Mouse (Mus musculus) urinary bladder, postnatal 14 days (tissue): ENCODE data around the gene Zbtb16.

Source experiments
- DNase-seq: peaks from one replicate; pipeline ENCODE4 v3.0.0; 2021; ENCODE audit warnings: low spot score

Gene Zbtb16

DNA sequence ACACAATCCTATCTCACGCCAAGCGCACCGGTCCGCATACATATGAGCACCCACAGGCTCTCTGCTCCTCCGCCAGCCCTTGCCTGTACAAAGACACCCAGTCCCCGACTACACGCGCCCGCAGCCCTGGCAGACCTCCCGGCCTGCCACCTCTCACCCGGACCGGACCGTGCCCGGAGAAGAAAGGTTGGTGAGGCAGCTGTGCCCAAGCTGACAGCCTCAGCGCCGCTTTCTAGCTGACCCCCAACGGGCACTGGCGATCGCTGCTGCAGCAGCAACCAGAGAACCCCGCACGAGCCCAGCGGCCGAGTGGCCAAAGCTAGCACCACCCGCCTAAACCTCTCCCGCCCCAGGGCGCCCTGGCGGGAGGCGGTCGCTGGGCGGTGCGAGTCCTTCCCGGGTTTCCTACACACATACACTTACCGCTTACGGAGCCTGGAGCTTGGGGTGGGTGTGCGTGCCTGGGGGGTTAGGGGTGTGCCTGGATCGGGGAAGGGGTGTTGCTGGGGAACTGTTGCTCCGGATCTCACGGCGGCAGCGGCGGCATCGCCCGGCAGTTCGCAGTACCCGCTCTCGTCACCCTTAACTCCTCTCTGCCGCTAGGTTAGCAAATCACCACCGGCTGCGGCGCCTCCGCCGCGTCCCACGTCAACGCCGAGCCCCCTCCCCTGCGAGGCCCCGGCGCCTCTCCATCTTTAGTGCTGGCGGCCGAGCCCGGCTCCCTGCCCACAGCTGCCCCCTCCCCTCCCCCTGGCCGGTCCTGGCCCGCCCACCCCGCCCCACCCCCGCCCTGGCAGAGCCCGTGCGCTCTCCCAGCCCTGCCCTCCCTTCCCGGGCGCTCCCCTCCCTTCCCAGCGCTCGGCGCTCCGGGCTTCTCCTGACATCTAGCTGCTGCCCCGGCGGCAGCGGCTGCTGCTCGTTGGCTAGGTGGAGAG, at the start of gene Zbtb16:
Zbtb16 (minus strand) TSS at position 592 of the 935 bp plus-strand sequence.
- DNase-seq = peak; percentile 87

DNA sequence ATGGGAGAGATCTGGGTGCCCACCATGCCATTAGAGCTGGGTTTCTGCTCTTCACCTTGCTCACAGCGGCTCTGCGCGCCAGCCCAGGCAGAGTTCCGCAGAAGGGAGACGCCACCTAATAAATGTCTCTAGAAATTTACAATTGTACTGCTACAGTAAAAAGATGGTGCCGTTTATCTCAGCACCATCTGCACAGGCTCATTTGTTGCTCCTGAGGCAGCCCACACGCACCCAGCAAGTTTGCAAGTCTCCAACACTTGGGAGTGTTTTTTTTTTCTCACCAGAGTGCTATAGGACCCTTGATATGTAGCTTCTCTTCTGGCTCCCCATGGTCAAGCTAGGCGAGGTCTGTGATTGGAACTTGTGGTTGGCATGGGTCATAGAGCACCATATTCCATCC, 36.9 kb upstream of the Zbtb16 start:
- no peak for DNase-seq

DNA sequence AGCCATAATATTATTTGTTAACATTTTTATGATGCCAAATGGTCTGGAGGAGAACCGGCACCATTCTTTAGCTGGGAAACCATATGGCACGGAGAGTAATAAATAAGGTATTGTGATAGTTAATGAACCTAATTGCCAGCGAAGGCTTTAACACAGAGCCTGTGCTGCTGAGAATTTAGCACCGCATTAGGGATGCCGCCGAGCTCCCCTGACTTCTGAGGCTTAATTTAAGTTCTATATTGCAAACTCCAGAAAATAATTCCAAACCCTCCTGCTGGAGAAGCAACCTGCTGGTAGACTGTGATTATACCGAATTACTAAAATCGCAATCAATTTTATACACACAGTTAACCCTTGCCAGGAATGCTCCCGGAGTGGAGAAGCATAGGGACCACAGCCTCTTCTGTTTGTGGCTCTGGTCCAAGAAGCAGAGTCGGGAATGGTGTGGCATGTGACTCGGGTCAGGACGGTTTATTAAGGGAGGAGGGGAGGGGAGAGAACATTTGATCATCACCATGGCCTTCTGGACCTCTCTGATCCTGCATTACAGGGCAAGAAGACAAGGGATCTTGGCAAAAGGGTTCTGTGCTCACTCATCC, 30.6 kb upstream of the Zbtb16 start:
- no peak for DNase-seq

DNA sequence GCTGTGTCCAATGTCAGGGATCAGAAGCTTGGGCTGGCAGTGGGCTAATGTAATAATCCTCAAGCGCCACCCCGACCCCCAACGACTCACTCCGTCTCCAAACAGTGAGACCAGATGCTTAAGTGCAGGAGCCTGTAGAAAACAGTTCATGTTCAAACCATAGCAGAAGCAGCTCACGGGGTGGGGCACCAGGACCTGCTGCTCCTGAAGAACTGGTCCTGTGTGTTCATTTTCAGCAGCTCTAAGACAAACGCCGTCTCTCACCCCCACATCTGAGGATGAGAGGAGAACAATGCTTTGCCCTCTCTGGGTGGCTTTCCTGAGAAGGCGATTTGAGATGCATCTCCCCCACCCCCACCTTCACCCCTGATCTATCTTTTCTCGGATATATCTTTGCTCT, 29.2 kb upstream of the Zbtb16 start:
- DNase-seq = peak; percentile 30

DNA sequence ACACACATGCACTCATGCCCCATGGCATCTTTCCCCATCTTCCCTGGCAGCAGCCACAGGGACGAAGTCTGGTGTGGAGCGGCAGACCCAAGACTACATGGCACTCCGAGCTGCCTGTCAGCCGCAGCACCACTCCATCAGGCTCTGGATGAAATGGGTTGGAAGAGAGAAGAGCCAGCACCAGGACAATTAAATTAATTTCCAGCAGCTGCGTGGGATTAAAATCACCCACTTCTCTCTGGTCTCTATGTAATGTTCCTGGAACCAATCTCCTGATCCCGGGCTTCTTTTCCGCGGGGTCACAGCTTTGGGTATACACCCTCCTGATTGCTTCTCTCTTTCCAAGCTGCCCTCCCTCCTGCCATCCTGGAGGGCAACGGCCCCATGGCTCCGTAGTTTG, 25.5 kb upstream of the Zbtb16 start:
- no peak for DNase-seq

DNA sequence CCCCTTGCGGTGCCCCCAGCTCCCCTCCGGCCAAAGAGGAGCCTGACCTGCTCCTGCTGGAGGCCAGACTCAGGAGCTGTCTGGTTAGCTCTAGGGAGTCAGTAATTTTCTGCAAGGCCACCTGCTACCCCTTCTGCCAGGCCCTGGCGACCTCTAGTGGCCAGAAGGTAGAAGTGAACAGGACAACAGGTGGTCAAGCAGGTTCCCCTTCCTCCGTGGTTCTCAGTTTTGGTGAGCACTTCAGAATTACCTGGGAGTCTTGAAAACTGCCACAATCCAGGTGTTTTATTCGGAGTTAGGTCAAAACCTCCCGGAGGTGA, 24.5 kb upstream of the Zbtb16 start:
- DNase-seq = peak; percentile 80

DNA sequence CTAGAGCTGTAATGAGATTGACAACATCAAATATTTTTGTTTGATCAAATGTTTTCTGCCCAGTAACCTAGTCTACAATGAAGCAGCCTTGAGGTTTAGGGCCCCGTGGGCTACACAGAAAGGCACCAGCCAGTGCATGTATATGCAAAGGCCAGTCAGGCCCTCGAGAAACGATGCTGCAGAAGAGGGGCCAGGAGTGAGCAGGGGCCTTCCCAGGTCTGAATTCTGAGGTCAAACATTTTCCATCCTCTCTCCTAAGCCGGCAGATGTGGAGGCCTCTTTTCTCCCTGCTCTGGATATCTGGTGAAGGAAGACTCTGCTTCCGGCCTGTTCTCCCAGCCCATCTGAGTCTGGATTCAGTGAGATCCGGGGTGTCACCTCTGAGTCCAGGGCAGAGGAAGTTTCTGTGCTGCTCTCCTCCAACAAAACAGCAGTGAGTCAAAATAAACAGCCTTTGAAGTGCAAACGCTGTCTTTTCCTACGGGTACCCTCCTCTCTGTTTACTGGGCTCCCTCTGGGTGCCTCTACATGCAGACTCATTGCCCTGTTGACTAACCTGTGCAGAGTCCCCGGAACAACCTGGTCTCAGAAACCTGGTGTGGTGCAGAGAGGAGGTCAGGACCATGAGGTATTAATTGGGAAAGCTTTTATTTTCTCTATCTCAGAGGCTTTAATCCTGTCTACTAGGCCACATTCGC, 24.0 kb upstream of the Zbtb16 start:
- no peak for DNase-seq

DNA sequence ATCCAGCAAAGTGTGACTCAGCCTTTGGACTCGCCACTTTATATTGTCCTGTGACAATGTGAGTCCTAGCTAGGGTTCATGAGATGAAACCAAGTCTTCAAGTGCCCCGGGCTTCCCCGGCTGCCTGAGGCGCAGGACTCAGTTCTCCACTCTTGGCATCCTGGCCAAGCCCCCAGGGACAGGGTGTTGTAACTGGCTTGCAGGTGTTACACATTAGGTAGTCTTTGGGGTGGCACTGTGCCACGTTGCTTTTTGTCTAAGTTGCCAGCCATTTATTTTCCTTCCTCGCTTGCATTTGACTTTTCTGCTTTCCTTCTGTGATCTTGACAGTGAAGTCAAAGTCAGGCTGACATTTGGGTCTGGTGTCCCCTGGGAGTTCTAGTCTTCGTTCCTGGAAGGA, 21.9 kb upstream of the Zbtb16 start:
- DNase-seq = no peak

DNA sequence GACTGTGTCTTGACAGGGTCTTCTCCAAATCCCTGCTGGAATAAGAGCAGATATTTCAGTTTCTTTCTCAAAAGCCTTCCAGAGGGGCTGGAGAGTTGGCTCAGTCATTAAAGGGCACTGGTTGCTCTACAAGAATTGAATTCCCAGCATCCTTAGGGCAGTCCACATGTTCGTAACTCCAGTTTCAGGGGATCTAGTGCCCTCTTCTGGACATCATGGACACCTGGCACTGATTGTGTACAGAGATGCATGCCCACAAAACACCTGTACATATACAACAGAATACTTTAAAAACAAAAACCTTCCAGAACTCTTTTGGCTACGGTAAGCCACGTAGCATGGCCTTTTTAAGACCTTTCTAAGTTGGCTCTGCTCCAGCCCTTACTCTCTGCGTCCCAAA, 20.2 kb upstream of the Zbtb16 start:
- DNase-seq = no peak

DNA sequence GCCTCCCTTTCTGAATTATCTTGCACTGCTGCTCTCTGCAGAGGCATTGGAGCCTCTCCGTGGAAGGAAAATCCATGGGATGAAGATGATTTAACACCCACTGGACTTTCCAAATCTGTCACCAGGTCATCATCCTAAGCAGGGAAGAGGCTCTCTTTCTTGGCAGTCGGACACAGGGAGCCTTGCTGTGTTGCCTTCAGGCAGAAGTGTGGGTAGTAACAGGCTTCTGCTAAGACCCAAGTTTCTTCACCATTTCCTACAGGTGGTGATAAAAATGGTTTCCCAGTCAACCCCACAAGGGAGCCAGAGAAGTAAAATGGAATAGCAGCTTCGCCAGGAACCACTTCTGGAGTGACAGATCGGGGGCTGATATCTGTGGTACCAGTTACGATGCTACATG, 13.5 kb upstream of the Zbtb16 start:
- DNase-seq = no peak

DNA sequence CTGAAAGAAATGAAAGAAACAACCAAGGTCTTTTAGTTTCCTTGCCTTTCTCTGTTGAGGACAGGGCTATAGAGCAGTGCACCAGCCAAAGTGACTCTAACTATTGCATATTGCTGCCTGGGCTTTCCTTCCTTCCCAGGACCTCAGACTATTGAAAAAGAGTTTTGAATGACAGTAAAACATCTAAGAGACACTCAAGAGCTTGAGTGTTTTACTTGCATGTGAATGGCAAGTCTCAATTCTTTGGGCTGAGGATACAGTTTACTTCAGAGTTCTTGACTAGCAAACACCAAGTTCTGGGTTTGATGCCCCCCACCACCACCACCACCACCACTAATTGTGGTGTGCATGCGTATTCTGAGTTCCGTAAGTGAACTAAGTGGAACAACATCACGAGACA, 3.5 kb upstream of the Zbtb16 start:
- DNase-seq = no peak

DNA sequence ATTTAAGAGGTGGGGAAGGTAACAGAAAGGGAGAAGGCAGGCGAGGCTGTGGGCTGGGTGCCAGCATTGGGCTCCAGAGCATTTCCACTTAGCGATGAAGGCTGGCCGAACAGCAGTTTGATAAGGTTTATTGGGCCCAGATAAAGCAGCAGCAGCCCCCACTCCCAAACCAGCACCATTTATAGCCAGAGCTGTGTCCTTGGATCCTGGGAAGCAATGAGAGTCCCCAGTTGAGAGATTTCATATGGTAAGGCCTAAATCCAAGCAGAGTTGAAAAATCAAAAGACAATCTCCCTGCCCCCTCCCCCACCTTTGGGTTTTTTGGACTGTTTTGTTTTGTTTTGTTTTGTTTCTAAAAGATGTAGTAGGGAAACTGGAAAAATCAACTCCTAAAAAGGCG, 2.3 kb upstream of the Zbtb16 start:
- no peak for DNase-seq

DNA sequence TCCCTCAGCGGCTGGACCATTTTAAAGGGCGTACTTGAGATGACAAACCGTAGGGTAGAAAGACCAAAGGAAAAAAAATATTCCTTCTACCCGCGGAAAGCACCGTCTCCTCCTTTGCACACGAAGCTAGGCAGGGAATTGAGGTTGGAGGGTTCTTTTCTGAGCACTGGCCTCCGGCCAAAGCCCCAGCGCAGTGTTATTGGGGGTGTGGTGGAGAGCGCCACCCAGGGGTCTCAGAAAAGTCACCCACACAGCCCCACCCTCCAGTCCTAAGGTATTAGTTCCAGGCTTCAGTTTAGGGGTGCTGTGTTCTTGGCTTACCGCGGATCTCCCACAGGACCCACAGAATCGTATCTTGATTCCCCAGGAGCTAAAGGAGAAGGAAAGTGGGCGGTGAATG, 1.2 kb upstream of the Zbtb16 start:
- no peak for DNase-seq

DNA sequence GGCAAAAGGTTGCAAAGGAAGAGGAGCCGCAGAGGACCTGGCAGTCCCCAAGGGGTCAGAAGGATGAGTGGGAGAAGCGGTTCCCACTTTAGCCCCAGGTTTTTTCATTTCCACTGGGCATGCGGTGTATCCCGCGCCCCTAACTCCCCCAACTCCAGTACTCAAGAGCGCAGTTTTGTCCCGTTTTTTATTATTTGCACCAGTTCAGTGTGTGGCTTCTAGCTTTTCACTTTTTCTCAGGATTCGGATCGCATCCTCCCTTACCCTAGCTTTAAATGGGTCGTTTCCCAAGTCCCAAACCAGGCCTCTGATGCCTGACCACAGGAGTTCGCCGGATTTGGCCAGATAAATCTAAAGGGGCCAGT, 526 bp upstream of the Zbtb16 start:
- no peak for DNase-seq

DNA sequence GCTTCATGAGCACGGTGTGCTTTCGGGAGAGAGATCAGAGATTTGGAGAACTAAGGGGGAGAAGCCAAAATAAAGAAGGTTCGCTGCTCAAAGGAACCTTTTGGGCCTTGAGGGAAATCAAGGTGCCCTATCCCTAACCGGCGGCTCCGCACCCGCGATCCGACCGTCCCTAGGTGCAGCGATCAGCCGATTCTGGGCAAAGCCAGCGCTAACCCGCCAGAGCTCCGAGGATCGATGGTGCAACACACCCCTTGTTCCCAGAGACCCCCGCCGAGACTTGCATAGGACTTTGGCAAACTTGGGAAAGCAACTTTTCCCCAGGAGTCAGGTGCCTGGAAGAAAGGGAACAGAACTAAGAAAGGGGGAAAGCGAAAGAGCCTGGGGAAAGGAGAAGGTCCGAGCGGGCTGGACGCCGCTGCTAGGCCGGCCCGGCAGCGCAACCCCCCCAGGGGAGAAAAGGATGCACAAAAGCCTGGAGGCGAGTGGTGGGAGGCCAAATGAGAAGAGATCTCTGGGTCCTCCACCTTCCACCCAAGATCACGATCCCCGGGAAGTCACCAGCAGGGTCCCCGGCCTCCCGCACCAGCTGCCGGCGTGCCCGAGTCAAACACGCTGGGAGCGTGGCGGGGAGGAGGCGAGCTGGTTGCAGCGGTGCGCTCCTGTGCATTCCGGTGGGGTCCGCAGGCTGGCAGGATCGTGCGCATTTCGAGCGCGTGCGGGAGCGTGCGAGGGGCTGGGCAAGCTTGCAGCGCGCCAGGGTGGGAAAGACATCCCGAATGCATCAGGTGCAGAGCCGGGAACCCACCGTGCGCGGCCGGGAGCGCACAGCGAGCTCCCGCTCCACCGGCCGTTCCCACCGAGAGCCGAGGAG, 1.2 kb downstream of the Zbtb16 start:
- peak; percentile 42 for DNase-seq

DNA sequence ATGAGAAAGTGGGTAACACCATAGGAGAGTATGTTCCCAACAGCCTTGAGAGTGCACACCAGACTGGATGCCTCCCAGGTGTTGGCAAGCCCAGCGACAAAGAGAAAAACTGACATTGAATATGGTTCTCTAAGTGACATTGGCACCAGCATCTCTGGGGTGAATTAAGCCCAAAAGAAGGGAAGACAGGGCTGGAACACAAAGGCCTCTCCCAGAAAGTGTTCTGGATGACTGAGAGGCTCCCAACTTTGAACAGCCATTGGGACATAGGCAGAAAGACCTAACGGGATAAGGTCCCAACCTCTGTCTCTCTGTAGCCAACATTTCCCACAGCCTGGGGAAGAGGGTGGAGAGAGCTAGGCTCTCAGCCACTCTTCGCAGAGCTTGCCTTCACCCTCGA, 2.0 kb downstream of the Zbtb16 start:
- DNase-seq = no peak

DNA sequence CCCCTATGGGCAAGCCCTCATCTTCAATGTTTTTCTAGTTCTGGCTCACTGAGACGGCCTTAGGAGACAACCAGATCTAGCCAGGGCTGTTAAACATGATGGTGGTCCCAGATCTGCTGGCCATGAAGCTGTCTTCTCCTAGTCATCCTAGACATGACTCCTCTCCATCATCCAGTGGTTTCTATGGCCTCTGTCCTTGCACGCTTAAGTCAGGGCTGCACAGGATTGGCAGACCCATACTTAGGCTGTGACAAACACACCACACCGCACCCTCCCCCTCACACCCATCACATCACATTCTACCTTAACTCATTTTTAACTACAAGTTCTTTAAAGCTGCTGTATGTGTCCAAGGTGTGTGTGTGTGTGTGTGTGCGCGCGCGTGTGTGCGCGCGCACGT, 2.5 kb downstream of the Zbtb16 start:
- no peak for DNase-seq

DNA sequence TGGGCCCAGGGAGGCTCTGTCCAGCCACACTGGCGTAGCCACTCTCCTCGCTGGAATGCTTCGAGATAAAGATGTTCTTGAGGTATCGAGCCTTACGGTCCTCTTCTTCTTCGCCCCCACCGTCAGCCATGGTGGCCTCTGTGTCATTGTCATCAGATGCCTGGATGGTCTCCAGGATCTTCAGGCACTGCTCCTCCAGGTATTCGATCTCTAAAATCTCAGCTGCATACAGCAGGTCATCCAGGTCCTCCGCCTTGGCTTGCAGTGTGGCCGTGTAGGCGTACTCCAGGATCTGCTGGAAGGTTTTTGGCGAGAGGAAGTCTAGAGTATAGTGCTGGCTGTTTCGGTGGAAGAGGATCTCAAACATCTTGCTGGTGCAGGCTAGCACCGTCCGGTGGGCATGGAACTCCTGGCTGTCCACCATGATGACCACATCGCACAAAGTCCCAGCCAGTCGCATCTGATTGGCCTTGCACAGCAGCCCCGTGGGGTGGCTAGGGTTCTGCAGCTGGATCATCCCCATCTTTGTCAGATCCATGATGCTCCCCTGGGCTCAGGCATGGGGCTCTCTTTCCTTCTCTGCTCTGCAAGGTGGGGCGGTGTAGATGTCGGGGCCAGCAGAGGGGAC, 3.4 kb downstream of the Zbtb16 start:
- no peak for DNase-seq

DNA sequence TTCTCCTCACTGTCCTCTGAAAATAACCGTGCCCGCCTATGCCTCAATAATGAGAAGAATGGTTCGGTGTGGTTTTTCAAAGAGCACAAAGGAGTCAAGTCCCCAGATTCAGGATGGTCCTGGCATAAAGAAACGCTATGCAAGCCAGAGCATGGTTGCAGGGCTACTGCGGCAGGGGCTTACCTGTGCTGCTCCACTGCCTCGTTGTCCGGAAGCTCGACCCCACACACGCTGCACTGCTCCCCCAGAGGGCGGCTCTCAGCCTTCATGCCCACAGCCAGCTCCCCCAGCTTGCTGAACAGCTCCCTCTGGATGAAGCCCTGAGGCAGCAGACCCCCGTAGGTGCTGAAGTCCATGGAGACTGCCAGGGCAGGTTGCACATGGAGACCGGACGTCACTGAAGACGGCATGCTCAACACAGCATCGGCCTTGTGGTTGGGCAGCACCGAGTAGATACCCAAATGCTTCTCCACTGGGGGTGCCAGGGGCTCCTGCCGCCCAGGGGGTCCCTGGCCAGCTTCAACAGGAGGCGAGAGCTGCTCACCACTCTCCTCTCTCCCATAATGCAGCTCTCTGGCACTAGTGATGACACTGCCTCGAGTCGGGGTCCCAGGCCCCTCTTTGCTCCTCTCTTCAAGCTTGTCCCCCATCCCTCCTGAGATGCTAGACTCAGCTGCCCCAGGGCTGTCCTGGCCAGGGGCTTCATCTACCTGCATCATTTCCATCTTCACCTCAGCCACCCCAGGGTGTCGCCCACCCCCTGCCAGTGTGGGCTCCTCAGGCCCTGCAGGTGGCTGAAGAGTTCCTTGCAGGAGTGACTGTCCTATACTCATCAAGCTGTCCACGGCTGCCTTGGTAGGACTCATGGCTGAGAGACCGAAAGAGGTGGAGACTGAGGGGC, 4.2 kb downstream of the Zbtb16 start:
- no peak for DNase-seq

DNA sequence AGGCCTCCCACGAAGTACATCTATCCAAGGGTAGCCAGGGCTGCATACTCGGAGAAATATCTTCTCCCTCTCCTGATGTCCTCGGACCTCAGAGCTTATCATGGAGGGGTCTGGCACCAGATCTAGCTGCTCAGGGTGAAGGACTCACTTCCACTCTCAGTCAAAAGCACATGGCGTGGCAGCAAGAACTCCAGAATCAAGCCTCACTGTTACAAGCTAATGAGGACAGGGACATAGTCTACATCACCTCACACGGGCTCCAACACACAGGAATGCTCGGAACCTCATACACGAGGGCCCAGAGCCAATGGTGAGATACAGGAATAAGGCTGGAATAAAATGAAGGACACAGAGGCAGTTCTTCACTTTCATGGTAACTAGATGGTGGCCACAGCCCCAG, 7.2 kb downstream of the Zbtb16 start:
- DNase-seq = no peak

DNA sequence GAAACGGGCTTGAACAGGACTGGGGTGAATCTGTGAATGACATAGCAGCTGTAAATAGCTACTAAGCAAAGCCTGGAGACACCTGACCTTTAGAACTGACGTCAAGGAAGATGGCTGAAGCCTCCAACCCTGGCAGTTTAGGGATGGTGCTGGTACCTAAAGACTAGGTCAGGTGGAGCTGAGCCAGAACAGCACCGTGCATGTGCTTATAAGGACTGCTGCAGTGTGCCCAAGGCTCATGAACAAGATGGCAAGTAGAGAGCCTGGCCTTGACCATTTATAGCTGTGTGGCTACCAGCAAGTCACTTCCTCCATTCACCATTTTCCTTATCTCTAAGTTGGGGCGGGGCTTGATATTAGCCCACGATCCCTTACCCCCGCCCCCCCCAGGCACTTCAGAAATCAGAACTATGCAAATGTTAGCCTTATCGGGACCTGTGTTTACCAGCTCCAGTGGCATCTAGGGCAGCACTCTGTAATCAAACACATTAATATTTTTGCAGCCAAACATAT, 9.6 kb downstream of the Zbtb16 start:
- DNase-seq = no peak
